Mouse (Mus musculus) frontal cortex, adult (tissue): ENCODE results near the gene Lrrc4c.

ENCODE experiments used
- ATAC-seq: cut with Nextera tagmentation; 2 replicates; pipeline ENCODE4 v1.9.2; 2017; ENCODE audit warnings: mild to moderate bottlenecking, moderate library complexity, mixed read lengths; ENCODE audit not compliant: low TSS enrichment

Lrrc4c gene

DNA sequence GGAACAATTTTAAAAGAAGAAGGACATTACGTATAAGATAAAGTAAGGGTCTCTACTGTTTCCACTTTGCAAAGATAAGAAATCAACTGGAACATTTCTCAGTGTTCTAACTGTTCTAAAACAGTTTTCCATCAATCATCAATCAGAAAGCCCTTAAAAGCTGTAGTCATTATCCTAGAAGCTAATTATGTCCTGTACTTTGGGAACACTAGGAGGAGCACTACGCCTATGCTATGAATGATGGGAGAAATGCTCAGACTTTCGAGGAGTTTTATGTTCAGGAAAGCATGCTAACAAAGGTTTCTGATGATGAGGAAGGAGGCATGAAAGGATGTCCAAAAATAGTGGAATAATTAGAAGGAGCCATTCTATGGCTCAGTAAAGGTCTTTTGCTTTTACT lies 219.5 kb downstream of the Lrrc4c start:
- no peak for ATAC-seq

- ATAC-seq: peak; percentile 94
Measured at GRCm38 (mm10) chr2:96547171-96547570, 229.2 kb downstream of the Lrrc4c start.

GRCm38 (mm10) chr2:96573755-96574154 lies 255.8 kb downstream of the Lrrc4c start:
- no peak; the same call in 1 of the 2 replicates for ATAC-seq

GRCm38 (mm10) chr2:96577701-96578100 lies 259.7 kb downstream of the Lrrc4c start:
- no peak for ATAC-seq

DNA sequence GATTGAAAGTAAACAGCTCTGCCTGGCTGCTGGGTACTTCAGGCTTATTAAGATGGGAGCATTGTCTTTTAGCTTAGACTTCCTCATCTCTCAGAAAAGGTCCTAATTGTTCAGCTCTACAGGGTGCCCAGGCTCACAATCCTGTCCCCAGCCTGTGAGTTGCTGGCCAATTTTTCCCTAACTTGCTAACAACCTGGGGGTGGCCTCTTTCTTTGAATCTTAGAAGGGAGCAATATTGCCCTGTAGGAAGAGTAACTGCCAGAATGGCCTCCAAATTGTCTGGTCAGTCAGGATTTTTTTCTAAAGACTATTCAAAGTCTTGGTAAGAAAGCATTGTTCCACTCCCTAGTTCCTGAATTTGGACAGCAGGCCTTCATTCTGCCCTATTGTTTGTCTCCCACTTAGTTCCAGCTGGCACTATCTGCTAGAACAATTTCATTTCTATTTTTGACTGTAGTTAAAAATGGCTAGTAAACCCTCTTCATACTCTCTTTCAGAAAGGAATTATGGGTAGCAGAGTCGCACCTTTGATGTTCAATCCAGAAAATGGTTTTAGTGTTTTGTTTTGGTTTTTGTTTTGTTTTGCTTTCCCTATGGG lies 262.3 kb downstream of the Lrrc4c start:
- 0 out of 2 replicates have a peak, but pooled peaks have one; percentile 39 for ATAC-seq

- peak; percentile 89 for ATAC-seq
Measured at GRCm38 (mm10) chr2:96585665-96586064, 267.7 kb downstream of the Lrrc4c start.

DNA sequence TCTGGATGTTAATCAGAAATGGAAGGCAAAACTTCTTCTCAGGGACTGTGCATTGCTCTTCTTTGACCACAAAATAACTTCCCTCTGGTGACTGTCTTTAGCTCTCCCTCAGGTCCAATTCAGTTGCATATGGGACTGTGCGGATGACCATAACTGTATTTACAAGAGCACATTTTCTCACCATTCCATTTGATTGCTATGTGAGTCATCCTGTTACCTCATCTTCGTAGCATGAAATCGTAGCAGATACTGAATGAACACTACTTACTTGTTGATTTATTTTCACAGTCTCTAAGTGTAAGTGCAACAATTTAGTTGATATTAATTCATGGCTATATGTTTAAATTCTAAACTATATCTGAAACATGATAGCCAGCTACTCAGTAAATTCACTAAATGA lies 286.8 kb downstream of the Lrrc4c start:
- ATAC-seq: no peak

DNA sequence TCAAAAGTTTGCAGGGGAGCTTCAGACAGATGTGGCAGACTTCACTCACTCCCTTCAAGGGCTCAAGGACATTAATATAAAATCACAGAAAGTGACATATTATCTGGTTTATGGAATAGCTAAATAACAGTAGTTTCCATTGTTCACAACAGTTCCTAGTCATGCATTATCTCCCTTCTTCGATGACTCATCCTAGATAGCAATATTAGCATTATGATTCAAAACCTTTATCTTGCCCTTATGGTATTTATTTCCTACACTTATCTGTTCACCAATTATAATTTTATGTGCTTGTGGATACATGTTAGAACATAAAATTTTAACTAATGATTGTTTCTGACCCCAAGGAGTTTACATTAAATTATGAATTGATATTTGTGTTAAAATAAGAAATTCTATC lies 296.2 kb downstream of the Lrrc4c start:
- ATAC-seq: no peak

DNA sequence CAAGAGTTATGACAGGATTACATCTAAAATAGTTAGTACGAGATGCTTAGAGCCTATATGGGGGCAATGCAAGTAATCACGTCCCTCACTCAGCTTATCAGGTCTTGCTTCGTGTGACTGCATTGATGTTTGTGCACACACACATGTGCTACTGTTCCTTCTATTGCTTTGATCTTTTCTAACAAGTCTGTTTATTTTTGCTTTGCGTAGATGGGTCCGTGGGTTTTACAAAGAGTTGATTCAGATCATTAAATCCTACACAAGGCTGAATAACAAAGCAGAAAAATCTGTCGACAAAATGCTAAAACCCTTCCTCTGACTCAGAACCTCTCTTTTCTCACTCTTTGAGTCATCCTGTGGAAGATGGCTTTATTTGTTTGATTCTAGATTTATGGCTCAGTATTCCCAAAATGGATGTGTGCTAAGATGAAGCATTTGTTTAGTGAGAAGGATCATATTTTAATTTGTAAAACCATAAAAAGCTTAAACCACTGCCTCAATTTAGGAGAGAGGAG lies 300.8 kb downstream of the Lrrc4c start:
- peak; percentile 93 for ATAC-seq

DNA sequence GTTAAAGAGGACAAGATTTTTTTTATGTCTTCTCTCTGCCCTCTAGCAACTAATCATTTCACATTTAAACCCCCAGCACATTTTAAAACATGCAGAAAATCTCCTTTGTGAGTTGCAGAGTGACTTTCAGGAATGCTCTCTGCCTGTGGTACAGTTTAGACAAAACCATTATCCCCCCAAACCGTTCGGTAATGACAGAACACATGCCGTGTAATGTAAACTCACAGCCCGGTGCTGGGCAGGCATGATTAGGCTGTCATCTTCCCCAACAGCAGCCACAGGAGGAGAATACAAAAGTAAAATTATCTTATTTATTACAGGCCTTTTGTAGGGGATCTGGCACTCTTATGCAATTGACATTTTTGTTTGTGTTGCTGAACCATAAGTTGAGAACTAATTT lies 349.1 kb downstream of the Lrrc4c start:
- ATAC-seq: no peak

DNA sequence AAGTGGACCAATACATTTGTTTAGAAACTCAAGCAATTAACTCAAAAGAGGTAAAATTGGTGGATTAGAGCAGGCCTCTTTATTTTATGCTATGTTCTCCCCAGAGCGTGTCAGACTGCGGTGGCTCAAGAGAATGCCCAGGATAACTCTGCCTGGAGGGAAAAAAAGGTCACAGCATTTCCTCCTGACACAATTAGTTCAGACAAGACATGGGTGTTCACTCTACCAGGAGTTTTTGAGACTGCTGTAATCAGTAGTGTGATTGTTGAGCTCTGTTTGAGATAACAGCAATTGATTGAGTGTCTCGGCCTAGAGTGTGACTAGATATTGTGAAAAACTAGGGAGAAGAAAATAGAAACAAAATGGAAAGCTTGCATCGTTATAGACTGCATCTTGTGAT lies 363.8 kb downstream of the Lrrc4c start:
- no peak for ATAC-seq

GRCm38 (mm10) chr2:96685328-96685727 lies 367.4 kb downstream of the Lrrc4c start:
- ATAC-seq: peak; percentile 97

- no peak for ATAC-seq
Measured at GRCm38 (mm10) chr2:96705004-96705403, 387.0 kb downstream of the Lrrc4c start.

- peak; percentile 90 for ATAC-seq
Measured at GRCm38 (mm10) chr2:96707772-96708350, 389.9 kb downstream of the Lrrc4c start.

DNA sequence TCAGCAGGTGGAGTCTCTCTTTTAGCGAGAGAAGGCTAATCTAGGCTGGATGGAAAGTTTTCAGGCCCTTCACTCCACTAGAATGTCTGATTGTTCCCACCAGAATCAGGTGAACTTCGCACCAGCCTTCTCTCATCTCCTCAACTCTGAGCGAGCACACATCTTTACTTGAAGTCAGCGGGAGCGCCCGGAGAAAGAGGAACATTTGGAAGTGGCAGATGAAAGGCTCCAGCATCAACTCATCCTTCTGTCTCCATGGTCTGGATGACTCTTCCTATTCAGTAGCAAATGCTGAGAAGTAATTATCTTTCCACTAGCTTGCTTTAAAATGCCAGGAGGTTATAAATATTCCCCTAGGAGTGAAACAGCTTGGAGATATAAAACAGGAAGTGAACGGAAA lies 396.6 kb downstream of the Lrrc4c start:
- peak; percentile 48 for ATAC-seq

DNA sequence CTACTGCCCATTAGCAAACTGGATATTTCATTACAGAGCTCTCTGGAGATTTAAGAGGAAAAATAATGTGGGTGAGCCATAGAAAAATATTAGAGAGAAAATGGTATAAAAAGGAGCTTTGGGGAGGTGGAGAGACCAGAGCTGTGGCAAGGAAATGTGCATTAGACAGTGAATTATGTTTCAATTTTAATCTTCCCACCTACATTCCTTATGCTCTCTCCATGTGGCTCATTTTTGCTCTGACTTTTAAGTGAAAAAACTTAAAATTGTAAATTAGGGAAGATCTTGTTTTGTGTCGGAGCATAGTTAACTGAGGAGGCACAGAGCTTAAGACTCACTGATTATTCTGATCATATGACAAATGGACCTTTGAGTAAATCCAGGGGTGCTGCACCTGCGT lies 399.4 kb downstream of the Lrrc4c start:
- peak; percentile 92 for ATAC-seq

DNA sequence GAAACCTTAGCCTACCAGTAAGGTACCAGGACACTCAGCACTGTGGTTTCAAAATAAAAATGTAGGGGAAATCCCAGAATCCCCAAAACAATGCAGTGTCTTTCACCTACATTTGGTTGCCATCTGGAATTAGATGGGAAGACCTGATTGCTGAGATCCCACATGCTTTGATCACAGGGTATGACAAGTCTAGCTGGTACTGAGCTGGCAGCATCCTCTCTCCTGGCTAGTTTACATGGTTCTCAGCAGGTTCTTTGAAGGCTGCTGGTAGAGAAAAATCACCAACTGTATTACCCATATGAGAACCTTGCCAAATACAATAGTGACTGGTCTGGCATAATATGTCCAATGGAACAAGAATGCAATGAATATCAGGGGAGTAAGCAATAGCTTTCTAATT lies 405.4 kb downstream of the Lrrc4c start:
- ATAC-seq: no peak

DNA sequence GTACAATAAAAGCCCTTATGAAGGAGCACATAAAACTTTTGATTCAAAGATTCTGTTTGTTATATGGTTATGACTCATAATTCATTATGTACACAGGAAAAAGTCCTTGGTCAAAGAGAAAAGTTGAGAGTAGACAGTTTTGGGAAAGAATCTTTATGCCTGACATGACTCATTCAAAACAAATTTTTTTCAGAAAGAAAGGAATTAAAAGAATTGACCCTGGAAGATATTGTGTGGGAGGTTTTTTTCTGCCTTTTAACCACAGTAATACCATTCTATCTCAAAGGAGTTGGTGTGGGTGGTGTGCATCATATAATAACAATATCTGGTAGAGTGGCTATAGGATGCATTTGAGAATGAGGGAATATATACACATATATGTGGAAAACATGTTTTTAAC lies 418.1 kb downstream of the Lrrc4c start:
- no peak for ATAC-seq

DNA sequence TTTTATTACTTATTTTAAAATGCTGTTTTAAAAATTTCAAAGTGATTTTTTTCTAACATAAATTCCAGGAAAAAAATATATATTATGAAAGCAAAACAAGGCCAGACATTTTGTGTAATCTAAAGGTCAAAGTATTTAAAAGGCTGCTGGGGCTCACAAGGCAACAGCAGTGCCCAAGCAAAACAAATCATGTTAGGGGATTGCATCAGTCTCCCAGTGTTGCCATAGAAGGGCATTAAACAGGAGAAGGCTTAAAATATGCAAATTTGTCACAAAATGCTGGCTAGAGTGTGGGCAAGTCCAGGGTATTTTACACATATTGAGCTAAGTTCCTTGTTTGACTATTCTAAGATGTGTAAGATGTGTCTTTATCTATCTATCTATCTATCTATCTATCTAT lies 437.1 kb downstream of the Lrrc4c start:
- ATAC-seq: no peak

DNA sequence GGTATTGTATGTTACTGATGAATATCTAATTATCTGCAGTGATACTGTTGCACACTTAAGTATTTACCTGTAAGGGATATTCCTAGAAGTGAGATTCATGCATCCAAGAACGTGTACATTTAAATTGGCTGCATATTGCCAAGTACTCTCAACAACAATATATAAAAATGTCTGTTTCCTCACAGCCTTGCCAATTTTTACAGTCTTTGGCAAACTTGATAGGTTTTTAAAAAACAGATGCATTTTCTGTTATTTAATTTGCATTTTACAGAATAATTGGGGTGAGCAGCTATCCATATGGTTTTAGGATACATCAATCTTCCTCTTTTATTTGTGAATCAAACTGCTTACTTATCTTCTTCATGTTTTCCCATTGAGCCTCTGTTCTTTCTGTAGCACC lies 439.7 kb downstream of the Lrrc4c start:
- peak; percentile 38; the same call in 1 of the 2 replicates for ATAC-seq

DNA sequence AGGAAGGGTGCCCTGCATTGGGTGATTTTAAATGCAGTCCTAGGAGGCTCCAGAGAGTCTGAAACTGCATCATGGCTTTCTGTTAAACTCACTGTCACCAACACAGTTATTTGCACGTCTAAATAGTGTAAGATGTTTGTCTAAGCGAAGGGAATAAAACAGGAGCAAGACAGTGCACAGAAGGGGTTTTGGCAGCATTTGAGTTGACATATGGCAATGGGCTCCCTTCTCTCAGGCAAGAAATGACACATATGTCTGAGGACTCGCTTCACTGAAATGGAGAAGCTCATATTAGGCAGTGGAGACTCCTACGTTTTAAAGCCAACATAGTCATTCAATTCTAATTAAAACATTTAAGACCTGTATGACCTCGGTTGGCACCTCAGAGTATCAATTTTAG lies 445.6 kb downstream of the Lrrc4c start:
- peak; percentile 89 for ATAC-seq

GRCm38 (mm10) chr2:96775376-96775775 lies 457.4 kb downstream of the Lrrc4c start:
- no peak for ATAC-seq

DNA sequence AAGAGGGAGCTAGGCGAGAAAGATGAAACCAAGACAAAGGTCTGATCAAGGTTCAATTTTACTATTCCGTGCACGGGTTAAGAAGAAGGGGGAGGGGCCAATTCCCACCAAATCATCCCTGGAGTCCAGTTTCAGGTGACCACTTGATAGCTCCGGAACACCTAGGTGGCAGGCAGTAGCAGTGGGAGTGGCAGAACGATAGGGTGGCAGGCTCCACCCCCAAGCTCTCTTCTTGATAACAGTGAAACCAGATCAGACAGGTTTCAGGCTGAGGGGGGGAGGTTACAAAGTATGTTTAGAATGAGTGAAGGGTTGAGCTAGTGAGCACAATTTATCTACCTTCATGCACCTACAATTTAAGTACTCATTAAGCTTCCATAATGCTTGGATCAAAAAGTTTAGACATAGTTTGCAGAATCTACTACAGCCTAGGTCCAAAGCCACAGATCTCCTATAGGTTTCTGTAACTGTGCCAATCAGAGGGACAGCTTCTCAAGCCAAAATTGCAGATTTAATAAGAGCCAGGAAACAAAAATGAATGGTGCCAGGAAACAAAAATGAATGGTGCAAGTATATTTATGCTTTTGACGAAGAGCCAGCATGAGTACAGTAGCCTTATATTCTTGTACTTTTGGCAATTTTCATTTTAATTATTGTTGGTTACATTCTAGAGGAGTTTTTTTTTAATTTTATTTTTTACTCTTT lies 478.9 kb downstream of the Lrrc4c start:
- ATAC-seq: no peak
